Mouse (Mus musculus): ENCODE results near the gene Pdpn. TPM values are rescaled to one million over a fixed set of nuclear protein-coding genes. Genes with fewer than 3 reads are reported as not detected.
A peak's percentile ranks its signal among the peaks of the same experiment; 100 is the strongest.

The Pdpn gene
- polyA plus RNA-seq, 1 experiment from 2014 or later, result 116 TPM

DNA sequence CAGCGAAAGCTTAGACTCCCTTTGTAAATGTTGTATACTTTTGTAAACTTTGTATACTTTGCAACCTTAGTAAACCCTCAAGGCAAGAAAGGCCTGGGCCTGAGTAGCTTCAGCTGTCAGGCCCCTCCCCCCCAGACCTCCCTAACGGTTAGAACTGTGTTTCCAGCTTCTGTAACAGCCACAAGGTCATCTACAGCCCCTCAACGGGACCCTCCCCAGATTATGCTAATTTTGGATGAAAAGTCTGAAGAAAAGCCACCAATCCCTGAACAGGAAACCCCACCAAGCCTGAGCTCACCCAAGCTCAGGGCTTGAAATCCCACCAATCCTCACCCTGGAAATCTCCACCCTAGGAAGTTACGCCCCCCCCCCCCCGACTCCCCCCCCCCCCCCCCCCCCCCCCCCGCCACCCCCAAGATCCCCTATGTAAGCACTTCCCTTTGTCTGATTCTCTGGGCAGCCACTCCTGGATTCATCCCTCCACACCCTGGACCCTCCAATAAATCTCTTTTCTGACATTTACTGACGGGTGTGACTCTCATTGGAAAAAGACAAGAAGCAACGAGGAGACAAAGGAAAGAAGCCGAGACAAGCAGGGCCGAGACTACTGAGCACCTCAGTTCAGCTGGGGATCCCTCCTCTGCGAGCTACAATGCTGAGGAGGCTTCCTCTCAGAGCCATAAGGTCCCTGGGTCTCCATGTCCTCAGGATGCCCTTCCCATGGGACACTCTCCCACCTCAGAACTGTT, 25.0 kb upstream of the Pdpn start:
- peaks cover 16% of the 10 kb centered on the region for H3K4me1 ChIP-seq
- H3K36me3 ChIP-seq, result no peaks in the 10 kb centered on the region
- H3K4me2 ChIP-seq (replicated peaks), result peak overlapping the region; percentile 59
- no peak overlapping the region for H3K4me3 ChIP-seq
- peak overlapping the region; percentile 21; the same call in 1 of the 2 replicates for H3K27ac ChIP-seq
- H3K9me3 ChIP-seq, result no peaks in the 10 kb centered on the region
- WGBS, result 9% methylated on average over 8 of the region's 11 CpGs
- H3K9ac ChIP-seq, result no peak overlapping the region
- no peaks in the 10 kb centered on the region for H3K27me3 ChIP-seq (replicated peaks)
- ATAC-seq (ENCODE audit: low FRiP score, low read depth), result peak; percentile 63

DNA sequence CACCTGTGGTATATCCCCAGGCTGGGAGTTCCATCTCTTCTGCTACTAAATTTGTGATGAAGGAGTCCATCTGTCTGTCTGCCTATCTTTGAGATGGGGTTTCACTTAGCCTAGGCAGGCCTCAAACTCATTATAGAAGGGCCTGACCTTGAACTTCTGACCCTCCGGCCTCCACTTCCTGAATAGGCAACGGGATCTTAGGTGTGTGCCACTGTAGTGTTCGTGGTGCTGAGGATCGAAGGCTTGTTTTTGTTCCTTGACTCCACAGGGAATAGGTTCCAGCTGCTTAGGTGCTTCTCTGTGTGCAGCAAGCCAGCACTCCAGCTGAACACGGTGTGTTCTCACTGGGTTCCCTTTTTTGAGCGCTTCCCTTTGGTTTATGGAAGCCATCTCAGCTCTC, 13.9 kb upstream of the Pdpn start:
- Histone ChIP-seq H3K27me3 (replicated peaks) (no peaks in the 10 kb centered on the region), H3K36me3 (no peaks in the 10 kb centered on the region), H3K4me3 (no peak overlapping the region), H3K9ac (no peak overlapping the region), H3K4me1 (no peaks in the 10 kb centered on the region), H3K4me2 (replicated peaks) (no peak overlapping the region), H3K27ac (no peak overlapping the region), H3K9me3 (no peaks in the 10 kb centered on the region)
- 80% methylated on average over 6 of the region's 6 CpGs for WGBS
- ATAC-seq (ENCODE audit: low FRiP score, low read depth), result no peak

DNA sequence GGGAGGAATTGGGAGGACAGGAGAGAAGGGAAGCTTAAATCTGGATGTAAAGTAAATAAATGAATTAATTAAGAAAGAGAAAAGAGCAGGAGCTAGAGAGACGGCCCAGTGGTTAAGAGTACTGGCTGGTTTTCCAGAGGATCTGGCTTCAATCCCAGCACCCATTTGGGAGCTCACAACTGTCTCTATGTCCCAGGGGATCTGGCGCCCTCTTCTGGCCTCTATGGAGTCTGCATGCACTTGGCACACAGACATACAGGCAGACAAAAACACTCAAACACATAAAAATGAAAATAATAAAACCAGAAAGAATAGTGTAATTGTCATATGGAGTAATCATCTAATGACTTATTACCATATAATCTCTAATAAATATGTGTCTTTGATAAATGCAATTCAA, 12.0 kb upstream of the Pdpn start:
- H3K27me3 ChIP-seq (replicated peaks), result no peaks in the 10 kb centered on the region
- H3K4me2 ChIP-seq (replicated peaks), result no peak overlapping the region
- no peak overlapping the region for H3K27ac ChIP-seq
- no peaks in the 10 kb centered on the region for H3K9me3 ChIP-seq
- H3K36me3 ChIP-seq, result no peaks in the 10 kb centered on the region
- WGBS, result 65% methylated on average over 2 of the region's 2 CpGs
- no peak overlapping the region for H3K4me3 ChIP-seq
- no peak for ATAC-seq (ENCODE audit: low FRiP score, low read depth)
- no peak overlapping the region for H3K9ac ChIP-seq
- H3K4me1 ChIP-seq, result 0 out of 2 replicates have a peak, but pooled peaks cover 1% of the 10 kb centered on the region

DNA sequence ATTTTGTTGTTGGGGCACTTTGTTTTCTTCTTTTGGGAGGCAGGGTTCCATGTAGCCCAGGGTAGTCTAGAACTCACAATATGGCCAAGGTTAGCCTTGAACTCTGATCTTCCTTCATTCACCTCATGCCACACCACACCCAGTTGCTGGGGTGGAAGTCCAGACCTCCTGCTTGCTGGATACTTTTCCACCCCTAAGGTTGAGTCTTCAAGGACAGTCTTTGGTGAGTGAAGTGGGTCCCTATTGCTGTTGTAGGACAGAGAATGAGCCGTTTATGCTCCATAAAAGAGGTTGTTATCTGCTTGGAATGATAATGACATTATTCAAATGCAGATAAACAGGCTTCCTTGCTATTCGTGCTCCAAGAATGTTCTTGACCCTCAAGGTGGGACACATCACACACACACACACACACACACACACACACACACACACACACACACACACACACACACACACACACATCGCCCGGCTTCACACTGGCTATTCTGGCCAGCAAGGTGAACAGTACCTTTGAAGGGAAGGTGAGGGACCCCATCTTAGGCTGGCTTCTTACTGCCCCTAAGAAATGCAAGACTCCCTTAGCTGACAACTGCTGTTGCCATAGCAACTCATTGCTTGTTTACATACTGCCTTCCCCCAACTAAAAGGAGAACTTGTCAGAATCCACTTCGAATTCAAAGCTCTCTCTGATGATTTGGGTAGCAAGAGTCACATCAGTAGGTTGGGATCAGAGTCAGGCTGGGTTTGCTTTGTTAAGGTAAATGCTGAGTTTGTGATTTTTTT, 6.8 kb upstream of the Pdpn start:
- H3K9me3 ChIP-seq, result no peaks in the 10 kb centered on the region
- no peak overlapping the region for H3K4me2 ChIP-seq (replicated peaks)
- H3K4me3 ChIP-seq, result no peak overlapping the region
- no peaks in the 10 kb centered on the region for H3K36me3 ChIP-seq
- no peaks in the 10 kb centered on the region for H3K27me3 ChIP-seq (replicated peaks)
- ATAC-seq (ENCODE audit: low FRiP score, low read depth), result no peak
- H3K27ac ChIP-seq, result no peak overlapping the region
- peaks cover 3% of the 10 kb centered on the region; the same call in 1 of the 2 replicates for H3K4me1 ChIP-seq
- 58% methylated on average over 5 of the region's 5 CpGs for WGBS
- H3K9ac ChIP-seq, result no peak overlapping the region

DNA sequence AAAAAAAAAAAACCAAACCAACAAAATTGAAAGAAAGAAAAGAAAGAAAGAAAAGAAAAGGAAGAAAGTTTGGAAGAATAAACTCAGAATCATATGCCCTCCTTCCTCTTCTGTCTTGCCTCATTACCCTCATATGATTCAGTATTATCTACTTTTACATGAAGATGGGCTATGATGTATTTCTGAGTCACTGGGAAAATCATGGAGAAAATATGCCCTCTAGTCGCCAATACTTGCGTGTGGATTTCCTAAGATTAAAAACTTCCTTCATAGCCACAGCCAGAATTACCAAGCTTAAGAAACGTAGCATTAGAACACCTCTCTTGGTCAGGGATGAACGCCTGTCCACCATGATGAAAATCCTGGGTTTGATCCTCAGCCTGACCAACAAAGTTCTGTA, 5.7 kb upstream of the Pdpn start:
- Histone ChIP-seq H3K9ac (no peak overlapping the region), H3K4me2 (replicated peaks) (no peak overlapping the region), H3K27me3 (replicated peaks) (no peaks in the 10 kb centered on the region), H3K4me3 (no peak overlapping the region), H3K4me1 (peaks cover 7% of the 10 kb centered on the region; the same call in 1 of the 2 replicates), H3K36me3 (no peaks in the 10 kb centered on the region), H3K9me3 (no peaks in the 10 kb centered on the region), H3K27ac (no peak overlapping the region)
- ATAC-seq (ENCODE audit: low FRiP score, low read depth), result no peak
- 91% methylated on average over 4 of the region's 4 CpGs for WGBS

DNA sequence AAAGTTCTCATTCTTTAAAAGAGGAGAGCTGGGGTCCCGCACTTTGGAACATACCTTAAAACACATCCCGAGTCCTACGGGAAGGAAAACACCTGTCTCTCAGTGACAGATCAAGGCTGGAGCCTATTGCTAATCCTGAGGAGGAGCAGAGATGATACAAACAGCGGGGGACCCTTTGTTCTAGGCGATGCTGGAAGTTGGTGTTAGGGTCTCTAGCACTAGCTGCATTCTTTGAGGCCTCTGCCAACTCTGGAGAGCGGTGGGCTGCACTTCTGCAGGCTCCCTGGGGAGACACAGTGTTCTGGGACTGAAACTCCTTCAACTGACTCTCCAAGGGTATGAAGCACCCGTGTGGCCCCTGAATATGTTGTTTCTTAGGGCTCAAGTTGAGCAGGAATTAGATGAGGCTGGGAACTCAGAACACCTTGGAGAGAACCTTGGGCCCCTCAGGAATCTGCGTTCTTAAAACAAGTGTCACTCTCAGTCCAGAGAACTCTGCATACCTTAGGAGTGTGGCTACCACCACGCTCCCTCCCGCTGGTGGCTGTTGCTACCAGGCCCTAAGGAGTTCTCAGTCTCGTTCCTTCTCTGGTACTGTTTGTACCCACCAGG, 3.0 kb upstream of the Pdpn start:
- Histone ChIP-seq H3K4me1 (peaks cover 24% of the 10 kb centered on the region), H3K27me3 (replicated peaks) (no peaks in the 10 kb centered on the region), H3K4me2 (replicated peaks) (no peak overlapping the region), H3K9me3 (no peaks in the 10 kb centered on the region), H3K4me3 (no peak overlapping the region), H3K36me3 (no peaks in the 10 kb centered on the region), H3K27ac (no peak overlapping the region), H3K9ac (no peak overlapping the region)
- ATAC-seq (ENCODE audit: low FRiP score, low read depth), result no peak
- 51% methylated on average over 11 of the region's 11 CpGs for WGBS

DNA sequence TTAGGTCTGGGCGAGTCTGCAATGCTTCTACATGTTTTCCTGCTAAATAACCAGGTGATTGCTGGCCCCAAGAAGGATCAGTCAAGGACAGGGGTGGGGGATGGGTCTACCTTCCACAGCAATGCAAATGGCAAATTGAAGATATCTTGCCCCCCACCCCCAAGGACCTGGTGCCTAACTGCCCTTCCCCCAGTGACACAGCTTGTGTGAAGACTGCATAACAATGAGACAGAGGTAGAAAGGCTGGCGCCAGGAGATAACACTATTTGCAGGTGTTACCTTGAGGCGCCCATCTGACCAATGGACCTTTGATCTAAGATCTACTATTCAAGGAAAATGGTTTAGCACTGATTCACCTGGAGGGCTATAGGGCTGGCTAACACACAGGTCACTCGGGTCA, 2.5 kb upstream of the Pdpn start:
- H3K27me3 ChIP-seq (replicated peaks), result no peaks in the 10 kb centered on the region
- no peak overlapping the region for H3K27ac ChIP-seq
- H3K9me3 ChIP-seq, result no peaks in the 10 kb centered on the region
- H3K9ac ChIP-seq, result no peak overlapping the region
- H3K4me1 ChIP-seq, result peaks cover 27% of the 10 kb centered on the region
- WGBS, result 57% methylated on average over 4 of the region's 4 CpGs
- no peak overlapping the region for H3K4me3 ChIP-seq
- no peak overlapping the region for H3K4me2 ChIP-seq (replicated peaks)
- ATAC-seq (ENCODE audit: low FRiP score, low read depth), result no peak
- H3K36me3 ChIP-seq, result no peaks in the 10 kb centered on the region

DNA sequence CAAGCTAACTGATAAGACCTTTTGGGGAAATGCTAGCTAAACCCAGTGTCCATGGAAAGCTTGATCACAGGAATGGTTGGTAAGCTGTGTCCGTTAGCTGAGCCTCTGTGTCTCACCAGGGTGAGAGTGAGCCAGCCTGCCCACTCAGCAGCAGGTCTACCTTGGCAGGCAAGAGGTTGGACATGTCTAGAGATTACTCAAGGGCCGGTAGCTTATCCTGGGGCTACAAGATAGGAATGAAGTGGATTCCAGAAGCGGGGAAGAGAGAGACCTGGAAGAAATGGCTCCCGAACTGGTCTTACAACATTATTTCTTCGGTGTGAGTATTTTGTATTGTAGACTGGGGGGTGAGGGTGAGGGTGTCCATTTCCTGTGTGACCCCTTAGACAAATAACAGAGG, 1.7 kb upstream of the Pdpn start:
- H3K4me3 ChIP-seq, result no peak overlapping the region

DNA sequence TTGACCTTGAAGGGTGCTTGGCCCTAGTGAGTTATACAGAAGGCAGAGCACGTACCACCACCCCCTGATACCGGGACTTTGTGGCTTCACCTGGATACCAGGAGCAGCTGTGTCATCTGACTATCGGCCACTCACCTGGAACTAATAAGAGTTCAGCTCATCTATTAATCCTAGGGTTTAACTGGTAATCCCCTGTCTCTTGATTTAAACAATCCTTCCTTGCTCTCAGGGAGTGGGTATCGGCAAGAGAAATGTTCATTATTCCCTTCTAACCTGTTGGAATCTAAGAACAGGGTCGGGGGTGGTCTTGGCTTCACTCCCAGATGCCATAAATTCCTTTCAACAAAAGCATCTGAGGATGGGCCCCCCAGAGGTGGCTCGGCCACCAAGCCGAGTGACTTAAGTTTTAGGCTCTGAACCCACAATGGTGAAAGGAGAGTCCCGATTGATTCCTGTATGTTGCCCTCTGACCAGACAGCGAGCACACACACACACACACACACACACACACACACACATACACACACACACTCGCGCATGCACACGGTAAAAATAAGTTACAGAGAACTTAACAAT, 837 bp upstream of the Pdpn start:
- H3K9ac ChIP-seq, result peak overlapping the region; percentile 44; the same call in 1 of the 2 replicates
- no peaks in the 10 kb centered on the region for H3K36me3 ChIP-seq
- no peaks in the 10 kb centered on the region for H3K27me3 ChIP-seq (replicated peaks)
- no peak overlapping the region for H3K27ac ChIP-seq
- no peak for ATAC-seq (ENCODE audit: low FRiP score, low read depth)
- peak overlapping the region; percentile 57 for H3K4me3 ChIP-seq
- H3K4me2 ChIP-seq (replicated peaks), result peak overlapping the region; percentile 77
- no peaks in the 10 kb centered on the region for H3K9me3 ChIP-seq
- peaks cover 39% of the 10 kb centered on the region for H3K4me1 ChIP-seq
- WGBS, result 3% methylated on average over 12 of the region's 12 CpGs

More for the DNA sequence above, 1.7 kb upstream of the Pdpn start:
- H3K9me3 ChIP-seq, result no peaks in the 10 kb centered on the region
- no peaks in the 10 kb centered on the region for H3K27me3 ChIP-seq (replicated peaks)
- H3K4me2 ChIP-seq (replicated peaks), result peak overlapping the region; percentile 77
- peaks cover 31% of the 10 kb centered on the region for H3K4me1 ChIP-seq
- WGBS, result 53% methylated on average over 5 of the region's 5 CpGs
- H3K9ac ChIP-seq, result no peak overlapping the region
- ATAC-seq (ENCODE audit: low FRiP score, low read depth), result no peak
- H3K36me3 ChIP-seq, result no peaks in the 10 kb centered on the region
- no peak overlapping the region for H3K27ac ChIP-seq

DNA sequence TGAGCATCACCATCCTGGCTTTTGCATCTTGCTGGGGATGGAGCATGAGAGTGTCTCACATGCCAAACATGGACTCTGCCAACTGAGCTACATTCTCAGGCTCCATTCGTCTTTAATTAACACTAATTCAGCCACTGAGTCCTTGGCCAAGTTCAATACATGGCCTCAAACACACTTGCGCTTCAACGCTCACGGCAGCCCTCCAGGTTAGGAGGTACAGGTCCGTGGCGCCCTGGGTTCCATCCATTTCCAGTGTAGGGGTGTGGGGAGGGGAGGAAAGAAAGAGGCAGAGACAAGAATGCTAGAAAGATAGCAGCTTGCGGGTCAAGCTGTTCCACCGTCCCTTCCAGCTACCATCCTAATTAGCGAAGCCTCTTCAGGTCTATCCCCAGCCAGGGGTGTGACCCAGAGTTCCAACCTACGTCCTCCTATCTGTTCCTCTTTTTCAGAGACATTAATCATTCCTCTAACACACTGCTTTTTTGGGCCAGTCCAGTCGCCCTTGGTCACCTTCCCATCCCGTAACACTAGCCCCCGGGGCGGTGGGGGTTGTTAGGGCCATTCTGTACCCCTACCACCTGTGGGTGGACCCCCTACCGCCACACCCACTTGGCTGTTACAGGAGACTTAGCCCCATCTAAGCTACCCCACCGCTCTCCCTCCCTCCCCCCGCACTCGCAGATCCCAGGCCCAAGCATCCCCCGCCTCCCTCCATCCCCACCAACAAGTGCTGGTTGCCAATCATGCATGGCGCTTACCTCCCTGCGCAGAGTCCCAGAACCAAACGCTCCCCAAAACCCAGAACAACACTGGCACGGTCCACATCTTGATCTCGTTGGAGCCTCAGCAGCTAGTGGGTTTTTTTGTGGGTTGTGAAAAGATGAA, 691 bp downstream of the Pdpn start:
- no peaks in the 10 kb centered on the region for H3K27me3 ChIP-seq (replicated peaks)
- ATAC-seq (ENCODE audit: low FRiP score, low read depth), result peak; percentile 51
- peaks cover 46% of the 10 kb centered on the region for H3K4me1 ChIP-seq
- peaks cover 7% of the 10 kb centered on the region for H3K36me3 ChIP-seq
- 2% methylated on average over 24 of the region's 24 CpGs for WGBS
- H3K27ac ChIP-seq, result peak overlapping the region; percentile 32; the same call in 1 of the 2 replicates
- peak overlapping the region; percentile 59 for H3K9ac ChIP-seq
- peak overlapping the region; percentile 77 for H3K4me2 ChIP-seq (replicated peaks)
- peak overlapping the region; percentile 57 for H3K4me3 ChIP-seq
- 0 out of 2 replicates have a peak, but pooled peaks cover 2% of the 10 kb centered on the region for H3K9me3 ChIP-seq

DNA sequence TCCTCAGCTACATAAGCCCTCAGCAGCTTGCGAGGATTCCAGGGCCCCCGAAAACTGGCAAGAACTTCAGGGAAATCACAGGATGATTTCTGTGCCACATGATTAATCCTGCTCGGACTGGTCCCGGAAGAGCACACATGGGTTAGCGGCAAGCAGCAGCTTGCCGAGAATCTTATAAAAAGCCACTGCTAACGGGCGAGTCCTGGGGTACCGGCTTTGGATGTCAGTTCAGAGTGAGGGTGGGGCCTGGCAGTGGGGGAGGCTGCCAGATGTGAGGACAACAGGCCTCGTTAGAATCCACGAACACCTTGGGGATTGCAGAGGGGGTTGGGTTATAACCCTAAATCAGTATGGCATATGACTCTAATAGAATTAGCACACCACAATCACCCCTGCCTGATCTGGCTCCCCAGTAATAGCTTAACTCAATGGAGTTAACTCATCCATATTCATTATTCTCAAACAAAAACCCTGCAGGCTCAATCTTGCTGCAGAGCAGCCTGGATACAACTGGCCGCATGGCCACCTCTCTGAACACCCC, 2.3 kb downstream of the Pdpn start:
- Histone ChIP-seq H3K9ac (peak overlapping the region; percentile 56), H3K27me3 (replicated peaks) (no peaks in the 10 kb centered on the region), H3K9me3 (0 out of 2 replicates have a peak, but pooled peaks cover 4% of the 10 kb centered on the region), H3K4me2 (replicated peaks) (peak overlapping the region; percentile 77), H3K27ac (peak overlapping the region; percentile 75), H3K4me3 (peak overlapping the region; percentile 57), H3K36me3 (peaks cover 20% of the 10 kb centered on the region), H3K4me1 (peaks cover 46% of the 10 kb centered on the region)
- WGBS, result 3% methylated on average over 12 of the region's 12 CpGs
- peak; percentile 62 for ATAC-seq (ENCODE audit: low FRiP score, low read depth)
